Mouse (Mus musculus): Measurements from ENCODE around the gene Pdcl2. TPM values are rescaled to one million over a fixed set of nuclear protein-coding genes. Genes with fewer than 3 reads are reported as not detected.
A peak's percentile ranks its signal among the peaks of the same experiment; 100 is the strongest.

Pdcl2 gene
- polyA plus RNA-seq, 1 experiment from 2014 or later, result not detected

GRCm38 (mm10) chr5:76308206-76308605, 22.8 kb downstream of the Pdcl2 start:
- H3K27me3 ChIP-seq (ENCODE audit: control insufficient read depth, insufficient read depth, low read length), result no peaks in the 10 kb centered on the region
- no peak overlapping the region for H3K4me3 ChIP-seq (ENCODE audit: low read depth, low read length)
- no peaks in the 10 kb centered on the region for H3K4me1 ChIP-seq (ENCODE audit: control insufficient read depth, insufficient read depth, low read length)
- H3K36me3 ChIP-seq (replicated peaks; ENCODE audit: control insufficient read depth, insufficient read depth, low read depth, low read length), result no peaks in the 10 kb centered on the region
- H3K27ac ChIP-seq (replicated peaks; ENCODE audit: low read depth, low read length), result no peak overlapping the region
- no peak overlapping the region for H3K4me2 ChIP-seq (ENCODE audit: low read depth, low read length)
- H3K9me3 ChIP-seq (replicated peaks; ENCODE audit: control insufficient read depth, low read length), result no peaks in the 10 kb centered on the region
- H3K9ac ChIP-seq (replicated peaks; ENCODE audit: low read length), result no peak overlapping the region
- DNase-seq (ENCODE audit: low spot score) (no peak), ATAC-seq (replicated peaks; ENCODE audit: insufficient number of reproducible peaks, low FRiP score, low TSS enrichment, low read depth) (no peak)
- WGBS, result 56% methylated on average over 2 of the region's 2 CpGs

- Histone ChIP-seq H3K9ac (replicated peaks; ENCODE audit: low read length) (no peak overlapping the region), H3K9me3 (replicated peaks; ENCODE audit: control insufficient read depth, low read length) (no peaks in the 10 kb centered on the region), H3K27me3 (ENCODE audit: control insufficient read depth, insufficient read depth, low read length) (no peaks in the 10 kb centered on the region), H3K4me2 (ENCODE audit: low read depth, low read length) (no peak overlapping the region), H3K4me3 (ENCODE audit: low read depth, low read length) (no peak overlapping the region), H3K4me1 (ENCODE audit: control insufficient read depth, insufficient read depth, low read length) (no peaks in the 10 kb centered on the region), H3K27ac (replicated peaks; ENCODE audit: low read depth, low read length) (no peak overlapping the region), H3K36me3 (replicated peaks; ENCODE audit: control insufficient read depth, insufficient read depth, low read depth, low read length) (no peaks in the 10 kb centered on the region)
- WGBS, result 70% methylated on average over 3 of the region's 3 CpGs
- DNase-seq (ENCODE audit: low spot score) (no peak), ATAC-seq (replicated peaks; ENCODE audit: insufficient number of reproducible peaks, low FRiP score, low TSS enrichment, low read depth) (no peak)
Observed at GRCm38 (mm10) chr5:76306261-76306660, 24.7 kb downstream of the Pdcl2 start.

GRCm38 (mm10) chr5:76305616-76306015, 25.3 kb downstream of the Pdcl2 start:
- Histone ChIP-seq H3K36me3 (replicated peaks; ENCODE audit: control insufficient read depth, insufficient read depth, low read depth, low read length) (no peaks in the 10 kb centered on the region), H3K4me3 (ENCODE audit: low read depth, low read length) (peak overlapping the region; percentile 96; the same call in 1 of the 2 replicates), H3K9me3 (replicated peaks; ENCODE audit: control insufficient read depth, low read length) (no peaks in the 10 kb centered on the region), H3K4me2 (ENCODE audit: low read depth, low read length) (peak overlapping the region; percentile 79), H3K9ac (replicated peaks; ENCODE audit: low read length) (no peak overlapping the region), H3K4me1 (ENCODE audit: control insufficient read depth, insufficient read depth, low read length) (no peaks in the 10 kb centered on the region), H3K27me3 (ENCODE audit: control insufficient read depth, insufficient read depth, low read length) (no peaks in the 10 kb centered on the region), H3K27ac (replicated peaks; ENCODE audit: low read depth, low read length) (no peak overlapping the region)
- ATAC-seq (replicated peaks; ENCODE audit: insufficient number of reproducible peaks, low FRiP score, low TSS enrichment, low read depth) (no peak), DNase-seq (ENCODE audit: low spot score) (peak; percentile 40)
- 5% methylated on average over 8 of the region's 8 CpGs for WGBS

- Histone ChIP-seq H3K27ac (replicated peaks; ENCODE audit: low read depth, low read length) (peak within 1 kb of the TSS; percentile 95), H3K4me1 (ENCODE audit: control insufficient read depth, insufficient read depth, low read length) (no peaks in the 10 kb centered on the region), H3K9me3 (replicated peaks; ENCODE audit: control insufficient read depth, low read length) (no peaks in the 10 kb centered on the region), H3K27me3 (ENCODE audit: control insufficient read depth, insufficient read depth, low read length) (no peaks in the 10 kb centered on the region), H3K4me3 (ENCODE audit: low read depth, low read length) (peak within 1 kb of the TSS; percentile 96), H3K9ac (replicated peaks; ENCODE audit: low read length) (peak within 1 kb of the TSS; percentile 79), H3K36me3 (replicated peaks; ENCODE audit: control insufficient read depth, insufficient read depth, low read depth, low read length) (no peaks in the 10 kb centered on the region), H3K4me2 (ENCODE audit: low read depth, low read length) (peak within 1 kb of the TSS; percentile 79)
- DNase-seq (ENCODE audit: low spot score) (peak; percentile 92), ATAC-seq (replicated peaks; ENCODE audit: insufficient number of reproducible peaks, low FRiP score, low TSS enrichment, low read depth) (peak; percentile 89)
- WGBS, result under 1% methylated on average over 89 of the region's 104 CpGs
Observed at GRCm38 (mm10) chr5:76304452-76305341, 26.3 kb downstream of the Pdcl2 start, which contains the start of gene Clock. Gene Clock, minus strand, starts transcription at chr5:76304792.

DNA sequence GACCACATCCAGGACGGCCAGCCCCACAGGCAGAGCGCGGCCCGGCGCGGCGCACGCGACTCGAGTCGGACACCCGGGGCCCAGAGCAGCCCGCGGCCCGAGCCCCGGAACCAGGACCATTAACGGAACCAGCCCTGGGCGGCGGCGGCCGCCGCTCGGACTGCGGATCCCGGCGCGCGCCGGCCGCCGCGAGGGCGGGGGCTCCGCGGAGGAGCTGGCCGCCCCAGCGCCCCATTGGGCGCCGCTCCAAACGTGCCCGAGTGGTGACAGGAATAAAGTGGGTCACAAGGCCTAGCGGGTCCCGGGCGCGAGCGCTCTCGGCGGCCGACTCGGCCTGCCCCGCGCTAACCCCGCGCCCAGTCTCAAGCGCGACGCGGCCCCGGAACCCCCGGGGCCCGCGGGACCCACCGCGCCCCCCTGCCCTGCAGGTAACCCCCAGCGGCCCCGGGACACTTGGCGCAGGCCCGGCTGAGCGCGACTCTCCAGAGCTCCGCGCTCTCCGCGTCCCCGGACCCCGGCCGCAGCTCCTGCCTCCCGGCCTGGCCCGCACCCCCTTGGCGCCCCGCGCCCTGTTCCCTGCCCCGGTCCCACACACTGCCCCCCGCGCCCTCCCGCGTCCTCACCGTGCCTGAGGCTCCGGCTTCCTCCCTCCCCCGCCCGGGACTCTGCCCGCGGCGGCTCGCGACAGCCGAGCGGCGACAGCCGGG, 27.1 kb downstream of the Pdcl2 start:
- Histone ChIP-seq H3K9me3 (replicated peaks; ENCODE audit: control insufficient read depth, low read length) (no peaks in the 10 kb centered on the region), H3K4me1 (ENCODE audit: control insufficient read depth, insufficient read depth, low read length) (no peaks in the 10 kb centered on the region), H3K9ac (replicated peaks; ENCODE audit: low read length) (peak overlapping the region; percentile 79), H3K36me3 (replicated peaks; ENCODE audit: control insufficient read depth, insufficient read depth, low read depth, low read length) (no peaks in the 10 kb centered on the region), H3K27me3 (ENCODE audit: control insufficient read depth, insufficient read depth, low read length) (no peaks in the 10 kb centered on the region), H3K27ac (replicated peaks; ENCODE audit: low read depth, low read length) (peak overlapping the region; percentile 95), H3K4me3 (ENCODE audit: low read depth, low read length) (peak overlapping the region; percentile 96), H3K4me2 (ENCODE audit: low read depth, low read length) (peak overlapping the region; percentile 79)
- ATAC-seq (replicated peaks; ENCODE audit: insufficient number of reproducible peaks, low FRiP score, low TSS enrichment, low read depth), result peak; percentile 83
- WGBS, result under 1% methylated on average over 86 of the region's 100 CpGs
- peak; percentile 78 for DNase-seq (ENCODE audit: low spot score)

GRCm38 (mm10) chr5:76303379-76303744, 27.6 kb downstream of the Pdcl2 start:
- Histone ChIP-seq H3K4me3 (ENCODE audit: low read depth, low read length) (peak overlapping the region; percentile 96), H3K36me3 (replicated peaks; ENCODE audit: control insufficient read depth, insufficient read depth, low read depth, low read length) (no peaks in the 10 kb centered on the region), H3K9me3 (replicated peaks; ENCODE audit: control insufficient read depth, low read length) (no peaks in the 10 kb centered on the region), H3K4me1 (ENCODE audit: control insufficient read depth, insufficient read depth, low read length) (no peaks in the 10 kb centered on the region), H3K9ac (replicated peaks; ENCODE audit: low read length) (peak overlapping the region; percentile 79), H3K27me3 (ENCODE audit: control insufficient read depth, insufficient read depth, low read length) (no peaks in the 10 kb centered on the region), H3K4me2 (ENCODE audit: low read depth, low read length) (peak overlapping the region; percentile 79), H3K27ac (replicated peaks; ENCODE audit: low read depth, low read length) (no peak overlapping the region)
- DNase-seq (ENCODE audit: low spot score) (peak; percentile 37), ATAC-seq (replicated peaks; ENCODE audit: insufficient number of reproducible peaks, low FRiP score, low TSS enrichment, low read depth) (no peak)
- WGBS, result 6% methylated on average over 11 of the region's 11 CpGs

DNA sequence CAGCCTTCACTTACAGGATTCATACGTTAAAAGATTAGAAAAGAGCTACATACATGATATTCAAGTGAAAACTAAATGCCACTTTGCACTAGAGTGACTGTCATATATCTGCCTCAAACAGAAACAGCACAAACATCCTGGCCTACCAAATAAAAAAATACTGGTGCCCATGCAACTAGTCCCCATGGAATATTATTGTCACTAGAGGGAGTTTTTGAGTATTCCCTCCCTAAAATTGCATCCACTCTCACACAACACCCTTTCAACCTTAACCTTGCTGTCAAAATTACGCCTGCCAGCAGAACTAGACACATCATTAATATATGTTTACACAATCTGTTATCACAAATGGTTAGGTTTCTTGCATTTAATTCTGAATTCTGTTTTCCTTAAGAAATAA, 28.9 kb downstream of the Pdcl2 start:
- H3K4me1 ChIP-seq (ENCODE audit: control insufficient read depth, insufficient read depth, low read length), result no peaks in the 10 kb centered on the region
- H3K36me3 ChIP-seq (replicated peaks; ENCODE audit: control insufficient read depth, insufficient read depth, low read depth, low read length), result no peaks in the 10 kb centered on the region
- no peak overlapping the region for H3K27ac ChIP-seq (replicated peaks; ENCODE audit: low read depth, low read length)
- DNase-seq (ENCODE audit: low spot score) (no peak), ATAC-seq (replicated peaks; ENCODE audit: insufficient number of reproducible peaks, low FRiP score, low TSS enrichment, low read depth) (no peak)
- no peak overlapping the region for H3K4me3 ChIP-seq (ENCODE audit: low read depth, low read length)
- WGBS, result 95% methylated on average over 2 of the region's 2 CpGs
- no peaks in the 10 kb centered on the region for H3K27me3 ChIP-seq (ENCODE audit: control insufficient read depth, insufficient read depth, low read length)
- H3K9me3 ChIP-seq (replicated peaks; ENCODE audit: control insufficient read depth, low read length), result no peaks in the 10 kb centered on the region
- H3K4me2 ChIP-seq (ENCODE audit: low read depth, low read length), result no peak overlapping the region
- H3K9ac ChIP-seq (replicated peaks; ENCODE audit: low read length), result no peak overlapping the region

DNA sequence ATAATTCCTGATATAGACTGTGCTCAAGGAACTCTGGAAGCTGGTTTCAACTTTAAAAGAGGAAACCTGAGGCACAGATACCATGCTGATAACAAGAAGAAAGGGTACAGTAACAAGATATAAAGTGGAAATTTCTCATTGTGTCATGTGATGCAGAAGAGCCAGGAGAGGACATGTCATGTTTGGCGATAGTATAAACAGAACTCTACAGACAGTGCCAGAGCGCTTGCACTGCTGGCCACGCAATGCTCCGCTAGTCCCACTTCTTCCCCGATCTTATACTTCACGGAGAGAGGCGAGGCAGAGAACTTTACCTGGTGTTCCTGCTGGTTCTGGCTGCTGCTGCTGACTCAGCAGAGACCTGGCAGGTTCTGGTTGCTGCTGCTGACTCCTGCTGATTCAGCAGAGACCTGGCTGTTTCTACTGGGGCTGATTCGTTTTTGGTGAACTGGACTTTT, 41.7 kb downstream of the Pdcl2 start:
- ATAC-seq (replicated peaks; ENCODE audit: insufficient number of reproducible peaks, low FRiP score, low TSS enrichment, low read depth), result no peak
- Histone ChIP-seq H3K4me2 (ENCODE audit: low read depth, low read length) (no peak overlapping the region), H3K9me3 (replicated peaks; ENCODE audit: control insufficient read depth, low read length) (no peaks in the 10 kb centered on the region), H3K27ac (replicated peaks; ENCODE audit: low read depth, low read length) (no peak overlapping the region), H3K4me3 (ENCODE audit: low read depth, low read length) (no peak overlapping the region), H3K4me1 (ENCODE audit: control insufficient read depth, insufficient read depth, low read length) (no peaks in the 10 kb centered on the region), H3K36me3 (replicated peaks; ENCODE audit: control insufficient read depth, insufficient read depth, low read depth, low read length) (no peaks in the 10 kb centered on the region), H3K27me3 (ENCODE audit: control insufficient read depth, insufficient read depth, low read length) (no peaks in the 10 kb centered on the region), H3K9ac (replicated peaks; ENCODE audit: low read length) (no peak overlapping the region)
- DNase-seq (ENCODE audit: low spot score), result no peak
- WGBS, result 84% methylated on average over 8 of the region's 8 CpGs
